31 mouse cellular contexts compared by ENCODE assay signal in genomic region chr6:140005181-140005580, GRCm38 (mm10). TPM values are rescaled to one million over a fixed set of nuclear protein-coding genes. Genes with fewer than 3 reads are reported as not detected.
"Had no signal": no experiment of that assay in that cellular context is flagged by ENCODE, and none has a peak within 500 bp of the region (broad histone marks: within the 10 kb centered on the region; RNA-seq: fewer than 3 reads in every experiment).

No protein-coding gene starts in this region.

- ATAC-seq: liver, embryonic 12.5 days; midbrain, embryonic 13.5 days; midbrain, embryonic 16.5 days had no signal

- H3K4me1 ChIP-seq: liver, embryonic 12.5 days; liver, embryonic 15.5 days; lung, embryonic 15.5 days; megakaryocyte, embryonic 14.5 days; midbrain, embryonic 10.5 days; midbrain, embryonic 13.5 days; neural tube, embryonic 13.5 days had no signal

- H3K27ac ChIP-seq: kidney, postnatal 0 days; left cerebral cortex, adult 2 months; liver, embryonic 12.5 days; liver, embryonic 15.5 days; lung, embryonic 15.5 days; macrophage; midbrain, embryonic 10.5 days; midbrain, embryonic 13.5 days; neural tube, embryonic 13.5 days had no signal

- H3K27me3 ChIP-seq: liver, embryonic 12.5 days; liver, embryonic 15.5 days; lung, embryonic 15.5 days; megakaryocyte, embryonic 14.5 days; midbrain, embryonic 13.5 days; neural tube, embryonic 13.5 days had no signal

- H3K4me3 ChIP-seq: left cerebral cortex, adult 2 months; liver, embryonic 12.5 days; liver, embryonic 15.5 days; lung, embryonic 15.5 days; megakaryocyte, embryonic 14.5 days; midbrain, embryonic 10.5 days; midbrain, embryonic 13.5 days; myocyte; neural tube, embryonic 13.5 days had no signal

- H3K36me3 ChIP-seq: liver, embryonic 12.5 days; liver, embryonic 15.5 days; lung, embryonic 15.5 days; midbrain, embryonic 10.5 days; midbrain, embryonic 13.5 days; neural tube, embryonic 13.5 days had no signal

- DNase-seq: kidney, adult 11 months; kidney, adult 9 months; kidney, postnatal 25 days; layer of hippocampus, postnatal 36 days; lung, adult 18-20 months; thymus, postnatal 25 days had no signal

- H3K9ac ChIP-seq: liver, embryonic 12.5 days; liver, embryonic 15.5 days; lung, embryonic 15.5 days; midbrain, embryonic 13.5 days; neural tube, embryonic 13.5 days had no signal

- H3K4me2 ChIP-seq: liver, embryonic 12.5 days; liver, embryonic 15.5 days; lung, embryonic 15.5 days; midbrain, embryonic 13.5 days; neural tube, embryonic 13.5 days had no signal

- H3K9me3 ChIP-seq: liver, embryonic 12.5 days; liver, embryonic 15.5 days; lung, embryonic 15.5 days had no signal

RNA-seq across cellular contexts. Expression of gene Capza3, which starts 35.9 kb away (rescaled TPM):
- total RNA-seq: layer of hippocampus, adult 8-10 months; layer of hippocampus, postnatal 10 days; layer of hippocampus, postnatal 36 days; left cerebral cortex, adult 2 months; left cerebral cortex, postnatal 10 days; left cerebral cortex, postnatal 36 days; monocyte, adult 5-6 weeks; neutrophil, adult 5-6 weeks had no signal
- polyA plus RNA-seq: kidney, postnatal 0 days; large intestine, adult 2 months; limb, embryonic 11.5 days; limb, embryonic 14.5 days; liver, embryonic 12.5 days; liver, embryonic 15.5 days; lung, embryonic 15.5 days; macrophage; midbrain, embryonic 10.5 days; midbrain, embryonic 13.5 days; midbrain, embryonic 16.5 days; myocyte; neural tube, embryonic 13.5 days; small intestine, adult 2 months; spleen, adult 2 months; stomach, embryonic 16.5 days; thymus, postnatal 0 days had no signal

RNA-seq across cellular contexts. Expression of gene Plcz1, which starts 36.1 kb away (rescaled TPM):
- total RNA-seq: monocyte, adult 5-6 weeks; neutrophil, adult 5-6 weeks had no signal
- polyA plus RNA-seq: large intestine, adult 2 months; limb, embryonic 11.5 days; liver, embryonic 12.5 days; liver, embryonic 15.5 days; lung, embryonic 15.5 days; macrophage; midbrain, embryonic 10.5 days; midbrain, embryonic 13.5 days; myocyte; neural tube, embryonic 13.5 days; small intestine, adult 2 months; spleen, adult 2 months had no signal
